Mouse (Mus musculus): ENCODE results near the gene Acss1.

- no peak for TF ChIP-seq CTCF (IDR thresholded peaks at IDR 0.05)
- TF ChIP-seq POLR2A (IDR thresholded peaks at IDR 0.05; ENCODE audit: insufficient read depth, low read depth, low read length) = no peak
Observed at GRCm38 (mm10) chr2:150646411-150647121, 21.7 kb downstream of the Acss1 start.
